Mouse (Mus musculus) heart, adult 9 months (tissue): ENCODE measurements around the gene Ttf2.

Experiments used
- DNase-seq, 2 experiments: peaks; one replicate each; pipeline ENCODE4 v3.0.0; 2022; ENCODE audit warnings: low spot score in 2 of 2

Gene Ttf2

GRCm38 (mm10) chr3:100911498-100912213 is 57.8 kb downstream of the Ttf2 start:
- DNase-seq: no peak

GRCm38 (mm10) chr3:100911026-100911425 is 58.4 kb downstream of the Ttf2 start:
- DNase-seq: no peak

GRCm38 (mm10) chr3:100910621-100911020 is 58.8 kb downstream of the Ttf2 start:
- DNase-seq: no peak

GRCm38 (mm10) chr3:100908594-100908993 is 60.9 kb downstream of the Ttf2 start:
- DNase-seq: no peak

- no peak for DNase-seq
Observed at GRCm38 (mm10) chr3:100906916-100907315, 62.5 kb downstream of the Ttf2 start.

- no peak for DNase-seq
Observed at GRCm38 (mm10) chr3:100906128-100906527, 63.3 kb downstream of the Ttf2 start.

GRCm38 (mm10) chr3:100895500-100895899 is 74.0 kb downstream of the Ttf2 start:
- DNase-seq: no peak

- no peak for DNase-seq
Observed at GRCm38 (mm10) chr3:100892383-100893335, 76.8 kb downstream of the Ttf2 start.

- no peak for DNase-seq
Observed at GRCm38 (mm10) chr3:100890406-100890805, 79.1 kb downstream of the Ttf2 start.

GRCm38 (mm10) chr3:100889234-100889633 is 80.2 kb downstream of the Ttf2 start:
- no peak for DNase-seq
